Mouse (Mus musculus) midbrain, embryonic 16.5 days (tissue): Measurements from ENCODE around the gene Dcaf12. TPM values are rescaled to one million over a fixed set of nuclear protein-coding genes. Genes with fewer than 3 reads are reported as not detected.
A peak's percentile ranks its signal among the peaks of the same experiment; 100 is the strongest.

Source experiments
- ATAC-seq: fragments of 200-750 bp; cut with Nextera tagmentation; 2 replicates; pipeline ENCODE4 v1.8.0; 2017; ENCODE audit warnings: moderate TSS enrichment
- H3K27ac ChIP-seq: fragments of 300-500 bp; sonication (generic); 2 replicates; pipeline ENCODE4 v1.5.1; 2014; ENCODE audit warnings: mild to moderate bottlenecking, low read length, mixed read lengths
- H3K27me3 ChIP-seq: fragments of 300-500 bp; sonication (generic); 2 replicates; pipeline ENCODE4 v1.6.1; 2014; ENCODE audit warnings: low read depth, low read length, mixed read lengths; ENCODE audit not compliant: control insufficient read depth, insufficient read depth
- H3K36me3 ChIP-seq: fragments of 300-500 bp; sonication (generic); 2 replicates; pipeline ENCODE4 v1.6.1; 2014; ENCODE audit warnings: mild to moderate bottlenecking, low read length, moderate library complexity, mixed read lengths; ENCODE audit not compliant: control insufficient read depth, insufficient read depth
- H3K4me1 ChIP-seq: fragments of 300-500 bp; sonication (generic); 2 replicates; pipeline ENCODE4 v1.6.1; 2014; ENCODE audit warnings: mild to moderate bottlenecking, low read length, mixed read lengths; ENCODE audit not compliant: control insufficient read depth, insufficient read depth
- H3K4me2 ChIP-seq: fragments of 300-500 bp; sonication (generic); 2 replicates; pipeline ENCODE4 v1.6.1; 2014; ENCODE audit warnings: mild to moderate bottlenecking, low read length, mixed read lengths
- H3K4me3 ChIP-seq: fragments of 300-500 bp; sonication (generic); 2 replicates; pipeline ENCODE4 v1.5.1; 2014; ENCODE audit warnings: low read depth, mild to moderate bottlenecking, low read length, moderate library complexity, mixed read lengths
- H3K9ac ChIP-seq: fragments of 300-500 bp; sonication (generic); 2 replicates; pipeline ENCODE4 v1.6.1; 2014; ENCODE audit warnings: low read depth, low read length, mixed read lengths
- H3K9me3 ChIP-seq: fragments of 300-500 bp; sonication (generic); replicated peaks from 2 replicates; pipeline ENCODE4 v1.6.1; 2014; ENCODE audit warnings: mild to moderate bottlenecking, low read length, mixed read lengths; ENCODE audit not compliant: control insufficient read depth, poor library complexity, severe bottlenecking
- WGBS: fragments of 180-500 bp; shearing (Covaris S2); extraction: QIAGEN DNeasy Blood & Tissue Kit; methylation state at CpG from one replicate; pipeline ENCODE4 v1.1.7; 2014; 5-methylcytosine and 5-hydroxymethylcytosine counted together
- polyA plus RNA-seq: library from polyadenylated mRNA; unstranded; fragments of >200 nt; fragmentation: Nextera tagmentation; extraction: Ambion mirVana; gene quantifications from 2 replicates; pipeline ENCODE4 v1.2.1, GENCODE M21; 2015

Dcaf12 gene
- polyA plus RNA-seq, result 76.6 and 83.6 TPM in 2 replicates

- under 1% methylated on average over 70 of the region's 70 CpGs for WGBS
- H3K4me1 ChIP-seq, result peaks cover 24% of the 10 kb centered on the region
- H3K4me2 ChIP-seq, result peak within 1 kb of the TSS; percentile 65
- peak within 1 kb of the TSS; percentile 73 for H3K4me3 ChIP-seq
- peak; percentile 98 for ATAC-seq
- no peaks in the 10 kb centered on the region for H3K27me3 ChIP-seq
- H3K27ac ChIP-seq, result peak within 1 kb of the TSS; percentile 95
- peaks cover 4% of the 10 kb centered on the region for H3K36me3 ChIP-seq
- no peaks in the 10 kb centered on the region for H3K9me3 ChIP-seq
- H3K9ac ChIP-seq, result peak within 1 kb of the TSS; percentile 83
These were observed at the start of gene Dcaf12 for GRCm38 (mm10) chr4:41314141-41315129. TSS of gene Dcaf12 (minus strand) at chr4:41314889.

DNA sequence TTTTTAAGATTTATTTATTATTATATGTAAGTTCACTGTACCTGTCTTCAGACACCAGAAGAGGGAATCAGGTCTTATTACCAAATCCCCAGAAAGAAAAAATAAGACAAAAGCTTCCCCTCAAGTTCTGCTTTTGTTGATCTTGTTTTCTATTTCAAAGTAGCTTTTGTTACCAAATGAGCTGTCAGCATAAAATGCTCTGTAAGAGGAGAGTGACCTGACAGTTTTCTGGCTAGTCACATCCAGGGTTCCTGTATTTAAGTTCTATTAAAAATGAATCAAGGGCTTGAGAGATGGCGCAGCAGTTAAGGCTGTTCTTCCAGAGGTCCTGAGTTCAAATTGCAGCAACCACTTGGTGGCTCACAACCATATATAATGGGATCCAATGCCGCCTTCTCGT is 46.4 kb upstream of the Dcaf12 start:
- no peaks in the 10 kb centered on the region for H3K27me3 ChIP-seq
- no peaks in the 10 kb centered on the region; the same call in 1 of the 2 replicates for H3K36me3 ChIP-seq
- ATAC-seq, result no peak
- H3K9me3 ChIP-seq, result no peaks in the 10 kb centered on the region
- H3K4me2 ChIP-seq, result no peak overlapping the region
- WGBS, result 93% methylated on average over 3 of the region's 3 CpGs
- H3K9ac ChIP-seq, result no peak overlapping the region
- H3K27ac ChIP-seq, result no peak overlapping the region
- H3K4me1 ChIP-seq, result no peaks in the 10 kb centered on the region
- no peak overlapping the region for H3K4me3 ChIP-seq

DNA sequence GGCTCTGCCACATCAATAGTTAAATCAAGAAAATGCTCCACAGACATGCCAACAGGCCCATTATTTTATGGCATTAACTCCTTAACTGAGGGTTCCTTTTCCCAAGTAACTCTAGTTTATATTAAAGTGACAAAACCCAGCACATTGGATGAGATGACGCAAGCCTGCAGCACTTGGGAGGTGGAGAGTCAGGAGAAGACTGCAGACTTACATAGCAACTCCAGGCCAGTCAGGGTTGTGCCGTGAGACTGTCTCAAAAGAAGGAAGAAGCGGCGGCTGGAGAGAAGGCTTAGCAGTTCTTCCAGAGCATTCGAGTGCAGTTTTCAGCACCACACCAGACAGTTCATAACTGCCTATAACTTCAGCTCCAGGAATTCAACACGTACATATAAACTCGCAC is 44.7 kb upstream of the Dcaf12 start:
- 94% methylated on average over 7 of the region's 7 CpGs for WGBS
- no peak overlapping the region for H3K9ac ChIP-seq
- H3K27ac ChIP-seq, result no peak overlapping the region
- no peaks in the 10 kb centered on the region for H3K27me3 ChIP-seq
- no peaks in the 10 kb centered on the region; the same call in 1 of the 2 replicates for H3K36me3 ChIP-seq
- no peak overlapping the region for H3K4me2 ChIP-seq
- H3K4me3 ChIP-seq, result no peak overlapping the region
- H3K9me3 ChIP-seq, result no peaks in the 10 kb centered on the region
- no peaks in the 10 kb centered on the region for H3K4me1 ChIP-seq
- ATAC-seq, result no peak

- Histone ChIP-seq H3K27ac (no peak overlapping the region), H3K9ac (no peak overlapping the region), H3K4me2 (no peak overlapping the region), H3K4me1 (no peaks in the 10 kb centered on the region), H3K4me3 (no peak overlapping the region), H3K27me3 (no peaks in the 10 kb centered on the region), H3K36me3 (no peaks in the 10 kb centered on the region; the same call in 1 of the 2 replicates), H3K9me3 (no peaks in the 10 kb centered on the region)
- no peak for ATAC-seq
- 92% methylated on average over 2 of the region's 2 CpGs for WGBS
These were observed 44.0 kb upstream of the Dcaf12 start for GRCm38 (mm10) chr4:41358669-41359068.

DNA sequence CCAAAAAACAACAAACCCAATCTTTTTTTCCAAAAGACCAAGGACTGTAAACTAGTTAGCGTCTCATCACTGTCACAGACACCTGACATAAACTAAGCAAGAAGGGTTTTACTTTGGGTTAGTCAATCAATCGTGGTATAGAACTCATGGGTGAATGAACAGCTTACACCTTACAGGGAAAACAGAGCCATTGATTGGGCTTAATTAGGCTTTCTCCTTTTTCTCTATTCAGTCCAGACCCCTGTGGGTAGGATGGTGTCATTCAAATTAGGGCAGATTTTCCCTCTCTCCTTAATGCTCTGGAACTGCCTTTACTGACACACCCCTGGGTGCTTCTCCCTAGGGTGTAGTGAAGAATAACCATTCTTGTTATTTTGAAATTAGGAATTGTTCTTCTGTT is 42.5 kb upstream of the Dcaf12 start:
- no peak for ATAC-seq
- Histone ChIP-seq H3K4me1 (no peaks in the 10 kb centered on the region), H3K27me3 (no peaks in the 10 kb centered on the region), H3K27ac (no peak overlapping the region), H3K9me3 (no peaks in the 10 kb centered on the region), H3K4me3 (no peak overlapping the region), H3K36me3 (no peaks in the 10 kb centered on the region; the same call in 1 of the 2 replicates), H3K4me2 (no peak overlapping the region), H3K9ac (no peak overlapping the region)
- WGBS, result 39% methylated on average over 2 of the region's 2 CpGs

DNA sequence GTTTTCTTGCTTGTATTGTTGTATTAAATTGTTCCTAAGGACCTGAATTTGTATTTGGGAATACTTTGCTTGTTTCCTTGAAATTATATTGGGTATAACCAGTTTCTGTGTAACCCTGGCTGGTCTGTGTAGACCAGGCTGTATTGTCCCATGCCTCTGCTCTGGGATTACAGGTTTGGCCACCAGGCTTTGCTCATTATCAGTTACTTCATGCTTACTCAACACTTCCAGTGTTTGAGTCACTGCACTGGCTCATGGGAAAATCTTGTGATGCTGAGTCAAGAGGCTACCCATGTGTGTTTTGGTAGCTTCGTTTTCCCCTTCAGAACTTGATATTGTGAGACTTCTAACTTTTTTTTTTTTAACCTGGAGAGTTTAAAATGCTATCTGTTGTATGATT is 38.6 kb upstream of the Dcaf12 start:
- 100% methylated on average over 1 of the region's 1 CpGs for WGBS
- Histone ChIP-seq H3K4me2 (no peak overlapping the region), H3K27ac (no peak overlapping the region), H3K36me3 (no peaks in the 10 kb centered on the region; the same call in 1 of the 2 replicates), H3K9ac (no peak overlapping the region), H3K4me1 (peaks cover 8% of the 10 kb centered on the region), H3K9me3 (no peaks in the 10 kb centered on the region), H3K4me3 (no peak overlapping the region), H3K27me3 (no peaks in the 10 kb centered on the region)
- ATAC-seq, result no peak

DNA sequence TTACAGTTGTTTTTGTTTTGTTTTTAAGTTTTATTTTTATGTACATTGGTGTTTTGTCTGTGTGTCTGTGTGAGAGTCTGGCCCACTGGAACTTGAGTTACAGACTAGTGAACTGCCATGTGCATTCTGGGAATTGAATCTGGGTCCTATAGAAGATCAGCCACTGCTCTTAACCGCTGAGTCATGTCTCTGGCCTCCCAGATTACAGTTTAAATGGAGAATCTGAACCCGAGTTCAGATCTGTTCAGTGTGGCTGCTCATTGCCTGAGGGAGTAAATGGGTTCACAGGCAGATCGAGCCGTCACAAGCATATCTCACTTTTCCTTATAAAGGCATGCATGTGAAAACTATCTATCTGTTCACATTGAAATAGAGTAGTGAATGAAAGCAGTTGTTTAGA is 38.1 kb upstream of the Dcaf12 start:
- no peaks in the 10 kb centered on the region for H3K27me3 ChIP-seq
- no peak for ATAC-seq

DNA sequence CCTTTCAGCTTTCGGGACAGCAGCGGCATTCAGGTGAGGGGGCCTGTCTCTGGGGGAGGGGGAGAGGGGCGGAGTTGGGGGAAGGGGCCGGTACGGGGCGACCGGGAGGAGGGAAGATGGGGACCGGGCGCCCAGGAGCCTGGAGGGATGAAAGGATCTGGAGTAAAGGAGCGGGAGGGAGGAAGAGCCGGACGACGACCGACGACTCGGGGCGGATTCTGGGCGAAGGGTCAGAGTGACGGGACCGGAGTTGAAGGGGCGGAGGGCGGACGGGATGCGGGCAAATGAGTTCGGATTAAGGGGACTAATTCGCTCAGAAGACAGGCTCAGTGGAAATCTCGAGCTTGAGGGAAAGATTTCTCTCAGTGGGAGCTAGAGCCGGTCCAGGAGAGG is 34.5 kb upstream of the Dcaf12 start:
- Histone ChIP-seq H3K4me2 (peak overlapping the region; percentile 87), H3K27me3 (no peaks in the 10 kb centered on the region), H3K4me1 (peaks cover 16% of the 10 kb centered on the region), H3K27ac (peak overlapping the region; percentile 96), H3K9me3 (no peaks in the 10 kb centered on the region), H3K4me3 (peak overlapping the region; percentile 74), H3K9ac (peak overlapping the region; percentile 78), H3K36me3 (no peaks in the 10 kb centered on the region)
- under 1% methylated on average over 26 of the region's 28 CpGs for WGBS
- ATAC-seq, result no peak; the same call in 1 of the 2 replicates

More for the DNA sequence above, 38.1 kb upstream of the Dcaf12 start:
- Histone ChIP-seq H3K4me2 (no peak overlapping the region), H3K9me3 (no peaks in the 10 kb centered on the region), H3K4me3 (no peak overlapping the region), H3K9ac (no peak overlapping the region), H3K4me1 (peaks cover 13% of the 10 kb centered on the region), H3K36me3 (no peaks in the 10 kb centered on the region; the same call in 1 of the 2 replicates), H3K27ac (no peak overlapping the region)
- WGBS, result 93% methylated on average over 4 of the region's 4 CpGs

- Histone ChIP-seq H3K27ac (peak within 1 kb of the TSS; percentile 96), H3K9me3 (no peaks in the 10 kb centered on the region), H3K27me3 (no peaks in the 10 kb centered on the region), H3K4me2 (peak within 1 kb of the TSS; percentile 87), H3K4me3 (peak within 1 kb of the TSS; percentile 74), H3K36me3 (no peaks in the 10 kb centered on the region), H3K9ac (peak within 1 kb of the TSS; percentile 78), H3K4me1 (peaks cover 16% of the 10 kb centered on the region)
- under 1% methylated on average over 30 of the region's 31 CpGs for WGBS
- ATAC-seq, result peak; percentile 96
These were observed 34.0 kb upstream of the Dcaf12 start, which contains the start of gene Ubap1 for GRCm38 (mm10) chr4:41348584-41349198. TSS of gene Ubap1 (plus strand) at chr4:41348996.
